22 mouse cellular contexts compared by ENCODE assay signal in the genomic region with DNA sequence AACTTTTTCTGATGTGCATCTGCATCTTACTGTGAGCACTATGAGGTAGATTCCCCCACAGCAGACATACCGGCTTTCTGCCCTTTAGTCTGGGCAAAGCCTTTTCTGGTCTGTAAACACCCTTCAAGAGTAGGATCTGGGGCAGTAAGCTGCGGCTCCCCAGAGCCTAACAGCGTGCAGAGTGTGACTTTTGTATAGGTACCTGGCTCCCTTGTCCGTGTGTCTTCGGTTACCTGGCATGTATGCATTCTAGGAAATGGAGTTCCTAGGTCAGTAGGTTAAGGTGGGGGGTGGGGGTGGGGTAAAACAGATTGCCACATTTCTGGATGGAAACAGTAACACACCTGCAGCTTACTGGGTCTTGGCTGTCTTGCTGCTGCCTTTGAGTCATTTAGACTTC. TPM values are rescaled to one million over a fixed set of nuclear protein-coding genes. Genes with fewer than 3 reads are reported as not detected.
DNase-seq lines count a peak whose midpoint lies in the region; ATAC-seq and TF ChIP-seq lines count a peak whose summit lies in the region.
"Had no signal": no experiment of that assay in that cellular context is flagged by ENCODE, and none has a peak within 500 bp of the region (broad histone marks: within the 10 kb centered on the region; RNA-seq: fewer than 3 reads in every experiment).

No protein-coding gene starts in this region.

- H3K27ac ChIP-seq in forebrain, embryonic 11.5 days (ENCODE audit: low read depth, low read length) = peak overlapping the region; percentile 62; the same call in 1 of the 2 replicates
- H3K27ac ChIP-seq in forebrain, embryonic 14.5 days (ENCODE audit: low read depth, low read length) = no peak overlapping the region
- no peak overlapping the region for H3K27ac ChIP-seq in midbrain, embryonic 12.5 days (replicated peaks)
- H3K27ac ChIP-seq in midbrain, embryonic 10.5 days (replicated peaks) = no peak overlapping the region
- H3K27ac ChIP-seq in embryonic fibroblast, embryonic 13.5 days (ENCODE audit: insufficient read depth, low read length) = peak overlapping the region; percentile 34
- H3K27ac ChIP-seq: embryonic facial prominence, embryonic 10.5 days; forebrain, embryonic 13.5 days; heart, adult 2 months; hindbrain, embryonic 13.5 days; hindbrain, postnatal 0 days had no signal

- H3K27me3 ChIP-seq in forebrain, embryonic 11.5 days (ENCODE audit: control insufficient read depth, insufficient read depth, low read length) = no peaks in the 10 kb centered on the region; the same call in 1 of the 2 replicates
- H3K27me3 ChIP-seq in forebrain, embryonic 14.5 days (replicated peaks; ENCODE audit: control insufficient read depth, insufficient read depth, low read length) = no peaks in the 10 kb centered on the region
- peaks cover 16% of the 10 kb centered on the region for H3K27me3 ChIP-seq in midbrain, embryonic 12.5 days
- H3K27me3 ChIP-seq in midbrain, embryonic 10.5 days (ENCODE audit: low read depth, poor library complexity, severe bottlenecking) = no peaks in the 10 kb centered on the region
- H3K27me3 ChIP-seq: CH12.LX; forebrain, embryonic 13.5 days; heart, embryonic 15.5 days; hindbrain, embryonic 13.5 days had no signal

- no peak for DNase-seq in forebrain, embryonic 11.5 days (ENCODE audit: low spot score)
- no peak for DNase-seq in forebrain, embryonic 14.5 days (ENCODE audit: low spot score)
- DNase-seq in midbrain, embryonic 10.5 days (ENCODE audit: low spot score) = no peak
- no peak for DNase-seq in ovary, postnatal 14 days (ENCODE audit: low spot score)
- DNase-seq in gastrocnemius, postnatal 10 days = no peak
- DNase-seq: adrenal gland, adult 2 months; adrenal gland, postnatal 25 days; cerebellum, adult 18-20 months; cerebellum, adult 9-11 months; gastrocnemius, postnatal 14 days; heart, adult 2 months; heart, postnatal 14 days had no signal

- 3% methylated on average over 5 of the region's 5 CpGs for WGBS in forebrain, embryonic 11.5 days
- 8% methylated on average over 5 of the region's 5 CpGs for WGBS in forebrain, embryonic 14.5 days
- 4% methylated on average over 5 of the region's 5 CpGs for WGBS in midbrain, embryonic 12.5 days
- WGBS in midbrain, embryonic 10.5 days = 10% methylated on average over 5 of the region's 5 CpGs

- H3K4me1 ChIP-seq in forebrain, embryonic 11.5 days (replicated peaks; ENCODE audit: control insufficient read depth, insufficient read depth, low read length) = peaks cover 26% of the 10 kb centered on the region
- H3K4me1 ChIP-seq in forebrain, embryonic 14.5 days (ENCODE audit: control insufficient read depth, insufficient read depth, low read length) = peaks cover 23% of the 10 kb centered on the region
- H3K4me1 ChIP-seq in midbrain, embryonic 12.5 days = peaks cover 38% of the 10 kb centered on the region
- peaks cover 73% of the 10 kb centered on the region for H3K4me1 ChIP-seq in midbrain, embryonic 10.5 days
- H3K4me1 ChIP-seq in embryonic fibroblast, embryonic 13.5 days (ENCODE audit: control insufficient read depth, insufficient read depth, low read length) = peaks cover 32% of the 10 kb centered on the region

- H3K36me3 ChIP-seq in forebrain, embryonic 11.5 days (ENCODE audit: control insufficient read depth, insufficient read depth, low read length) = no peaks in the 10 kb centered on the region
- no peaks in the 10 kb centered on the region for H3K36me3 ChIP-seq in forebrain, embryonic 14.5 days (ENCODE audit: control insufficient read depth, insufficient read depth, low read length)
- H3K36me3 ChIP-seq in midbrain, embryonic 12.5 days = no peaks in the 10 kb centered on the region
- H3K36me3 ChIP-seq in midbrain, embryonic 10.5 days = peaks cover 10% of the 10 kb centered on the region
- H3K36me3 ChIP-seq: heart, embryonic 15.5 days; hindbrain, embryonic 13.5 days had no signal

- no peak for ATAC-seq in forebrain, embryonic 11.5 days (replicated peaks; ENCODE audit: low FRiP score)
- no peak for ATAC-seq in forebrain, embryonic 14.5 days
- no peak for ATAC-seq in midbrain, embryonic 12.5 days (ENCODE audit: low FRiP score, low read depth)
- ATAC-seq: hindbrain, postnatal 0 days had no signal

- H3K9ac ChIP-seq in forebrain, embryonic 11.5 days (ENCODE audit: low read length) = no peak overlapping the region
- H3K9ac ChIP-seq in forebrain, embryonic 14.5 days (ENCODE audit: low read length) = no peak overlapping the region
- no peak overlapping the region for H3K9ac ChIP-seq in midbrain, embryonic 12.5 days (replicated peaks)
- H3K9ac ChIP-seq: heart, embryonic 15.5 days; hindbrain, embryonic 13.5 days had no signal

- TF ChIP-seq CTCF in embryonic fibroblast, embryonic 13.5 days (IDR thresholded peaks at IDR 0.05; ENCODE audit: borderline replicate concordance, insufficient read depth, low read length) = no peak

- TF ChIP-seq POLR2A in embryonic fibroblast, embryonic 13.5 days (IDR thresholded peaks at IDR 0.05; ENCODE audit: low read depth, low read length) = no peak

- H3K4me3 ChIP-seq in forebrain, embryonic 11.5 days (ENCODE audit: low read depth, low read length) = no peak overlapping the region
- no peak overlapping the region for H3K4me3 ChIP-seq in forebrain, embryonic 14.5 days (ENCODE audit: low read depth, low read length)
- H3K4me3 ChIP-seq in midbrain, embryonic 12.5 days = no peak overlapping the region
- H3K4me3 ChIP-seq in midbrain, embryonic 10.5 days = no peak overlapping the region
- no peak overlapping the region for H3K4me3 ChIP-seq in embryonic fibroblast, embryonic 13.5 days (ENCODE audit: insufficient read depth, low read length)
- H3K4me3 ChIP-seq: embryonic facial prominence, embryonic 10.5 days; erythroblast, embryonic 14.5 days; forebrain, embryonic 13.5 days; heart, adult 2 months; heart, embryonic 15.5 days; hindbrain, embryonic 13.5 days had no signal

- peak overlapping the region; percentile 21; the same call in 1 of the 2 replicates for H3K4me2 ChIP-seq in forebrain, embryonic 11.5 days (ENCODE audit: low read depth, low read length, severe bottlenecking)
- H3K4me2 ChIP-seq in forebrain, embryonic 14.5 days (ENCODE audit: low read length) = no peak overlapping the region
- H3K4me2 ChIP-seq in midbrain, embryonic 12.5 days (replicated peaks) = 0 out of 2 replicates have a peak overlapping the region, but pooled peaks have one; percentile 21
- H3K4me2 ChIP-seq: heart, embryonic 11.5 days; heart, embryonic 15.5 days; hindbrain, embryonic 13.5 days had no signal

- no peaks in the 10 kb centered on the region for H3K9me3 ChIP-seq in forebrain, embryonic 11.5 days (ENCODE audit: control insufficient read depth, low read length)
- H3K9me3 ChIP-seq in forebrain, embryonic 14.5 days (replicated peaks; ENCODE audit: control insufficient read depth, low read length) = no peaks in the 10 kb centered on the region
- H3K9me3 ChIP-seq in midbrain, embryonic 12.5 days = no peaks in the 10 kb centered on the region
- no peaks in the 10 kb centered on the region for H3K9me3 ChIP-seq in midbrain, embryonic 10.5 days (replicated peaks)
- H3K9me3 ChIP-seq: embryonic facial prominence, embryonic 10.5 days; forebrain, embryonic 13.5 days; heart, embryonic 15.5 days; hindbrain, embryonic 13.5 days had no signal

RNA-seq across cellular contexts. Expression of a gene that starts 36.7 kb away (rescaled TPM):
- 35.2 and 35.5 TPM in 2 replicates for polyA plus RNA-seq in forebrain, embryonic 11.5 days (2014; fragmentation: Nextera tagmentation; extraction: Ambion mirVana)
- polyA plus RNA-seq in forebrain, embryonic 14.5 days (2014; fragmentation: Nextera tagmentation; extraction: Ambion mirVana) = 10.0 and 11.4 TPM in 2 replicates
- polyA plus RNA-seq in midbrain, embryonic 12.5 days (2016; fragmentation: Nextera tagmentation; extraction: Ambion mirVana) = 18.5 and 18.9 TPM in 2 replicates
- polyA plus RNA-seq in midbrain, embryonic 10.5 days (2016; fragmentation: Nextera tagmentation; extraction: Ambion mirVana) = 13.2 and 15.6 TPM in 2 replicates
- polyA plus RNA-seq in embryonic fibroblast, embryonic 13.5 days (2011; ENCODE audit: insufficient read length, low read depth, missing spikeins) = 245 and 297 TPM in 2 replicates
- 10 to 100 TPM; 17.8 to 30.4 TPM for total RNA-seq in gastrocnemius, postnatal 10 days (2021)

Comparison
In these comparisons a context has a peak if more than half of its experiments do, and no peak if none do; other contexts are left out.
1. H3K27ac ChIP-seq: peak in forebrain, embryonic 11.5 days (single experiment) and embryonic fibroblast, embryonic 13.5 days (single experiment); none in forebrain, embryonic 14.5 days (single experiment), midbrain, embryonic 12.5 days (single experiment) and midbrain, embryonic 10.5 days (single experiment).